Mouse (Mus musculus): ENCODE results near the gene Ears2. TPM values are rescaled to one million over a fixed set of nuclear protein-coding genes. Genes with fewer than 3 reads are reported as not detected.
"Not testable (repeated sequence)": the region's sequence is repeated elsewhere in the genome, so short reads cannot be mapped to it uniquely, and the experiment has no call there.

Gene Ears2
- total RNA-seq (2022): 10 to 100 TPM; 13.3 to 14.3 (median 13.7) TPM

GRCm38 (mm10) chr7:122066945-122067516 lies at the start of gene Ears2, which contains the start of gene Ubfd1:
Ears2 (minus strand) TSS chr7:122067263.
Ubfd1 (plus strand) TSS chr7:122067175.
- peak; percentile 98 for DNase-seq (ENCODE audit: low spot score)

GRCm38 (mm10) chr7:122108206-122108605 lies 41.1 kb upstream of the Ears2 start:
- DNase-seq (ENCODE audit: low spot score): no peak

- peak; percentile 84 for DNase-seq (ENCODE audit: low spot score)
Observed at GRCm38 (mm10) chr7:122101747-122102244, 34.7 kb upstream of the Ears2 start, which contains the start of gene Ndufab1. Ndufab1 (minus strand) TSS chr7:122101886.

GRCm38 (mm10) chr7:122101014-122101746 lies 34.1 kb upstream of the Ears2 start:
- DNase-seq (ENCODE audit: low spot score): not testable (repeated sequence)

GRCm38 (mm10) chr7:122099222-122099621 lies 32.2 kb upstream of the Ears2 start:
- DNase-seq (ENCODE audit: low spot score): peak; percentile 33

GRCm38 (mm10) chr7:122098009-122098408 lies 30.9 kb upstream of the Ears2 start:
- DNase-seq (ENCODE audit: low spot score): no peak

GRCm38 (mm10) chr7:122094564-122095330 lies 27.7 kb upstream of the Ears2 start:
- DNase-seq (ENCODE audit: low spot score): no peak

GRCm38 (mm10) chr7:122087195-122087982 lies 20.3 kb upstream of the Ears2 start:
- DNase-seq (ENCODE audit: low spot score): no peak

GRCm38 (mm10) chr7:122081071-122081470 lies 14.0 kb upstream of the Ears2 start:
- DNase-seq (ENCODE audit: low spot score): no peak

- no peak for DNase-seq (ENCODE audit: low spot score)
Observed at GRCm38 (mm10) chr7:122079798-122080554, 12.9 kb upstream of the Ears2 start.

GRCm38 (mm10) chr7:122074374-122074773 lies 7.3 kb upstream of the Ears2 start:
- DNase-seq (ENCODE audit: low spot score): no peak

GRCm38 (mm10) chr7:122067517-122068381 lies 686 bp upstream of the Ears2 start:
- peak; percentile 19 for DNase-seq (ENCODE audit: low spot score)

GRCm38 (mm10) chr7:122066102-122066944 lies 740 bp downstream of the Ears2 start:
- DNase-seq (ENCODE audit: low spot score): no peak

GRCm38 (mm10) chr7:122065656-122066055 lies 1.4 kb downstream of the Ears2 start:
- DNase-seq (ENCODE audit: low spot score): no peak

GRCm38 (mm10) chr7:122056633-122057032 lies 10.4 kb downstream of the Ears2 start:
- no peak for DNase-seq (ENCODE audit: low spot score)

GRCm38 (mm10) chr7:122050834-122051233 lies 16.2 kb downstream of the Ears2 start:
- no peak for DNase-seq (ENCODE audit: low spot score)

GRCm38 (mm10) chr7:122048191-122048590 lies 18.9 kb downstream of the Ears2 start:
- DNase-seq (ENCODE audit: low spot score): no peak

GRCm38 (mm10) chr7:122046813-122047212 lies 20.2 kb downstream of the Ears2 start:
- DNase-seq (ENCODE audit: low spot score): no peak

- DNase-seq (ENCODE audit: low spot score): no peak
Observed at GRCm38 (mm10) chr7:122045711-122046110, 21.4 kb downstream of the Ears2 start.
